Mouse (Mus musculus) layer of hippocampus, postnatal 36 days (tissue): ENCODE data around the gene Gse1. TPM values are rescaled to one million over a fixed set of nuclear protein-coding genes. Genes with fewer than 3 reads are reported as not detected.

Experiments
- DNase-seq, 2 experiments: peaks; one replicate each; pipeline ENCODE4 v3.0.0; 2022
- total RNA-seq, 2 experiments: library from RNA; stranded (reverse); gene quantifications; 2 replicates each; pipeline ENCODE4 v1.2.3; 2021

Gse1 gene
- total RNA-seq, 2 experiments from 2014 or later, result 147 to 155 TPM

DNA sequence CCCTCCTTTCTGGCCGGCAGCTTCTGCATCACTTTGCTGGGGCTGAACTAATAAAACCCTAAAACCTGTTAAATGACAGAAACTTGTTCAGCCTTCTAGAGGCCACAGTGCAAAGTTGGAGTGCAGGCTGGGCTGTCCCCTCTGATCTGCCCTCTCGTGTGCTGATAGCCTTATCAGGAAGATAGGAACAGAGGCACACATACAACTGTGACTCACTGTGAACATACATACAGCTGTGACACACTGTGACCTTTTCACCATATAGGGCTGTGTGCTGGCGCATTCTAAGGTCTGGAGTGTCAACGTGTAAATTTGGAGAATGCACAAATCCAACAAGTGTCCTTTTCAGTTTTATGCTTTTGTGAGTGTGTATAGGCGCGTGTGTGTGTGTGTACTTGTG lies 226.1 kb downstream of the Gse1 start:
- no peak for DNase-seq

DNA sequence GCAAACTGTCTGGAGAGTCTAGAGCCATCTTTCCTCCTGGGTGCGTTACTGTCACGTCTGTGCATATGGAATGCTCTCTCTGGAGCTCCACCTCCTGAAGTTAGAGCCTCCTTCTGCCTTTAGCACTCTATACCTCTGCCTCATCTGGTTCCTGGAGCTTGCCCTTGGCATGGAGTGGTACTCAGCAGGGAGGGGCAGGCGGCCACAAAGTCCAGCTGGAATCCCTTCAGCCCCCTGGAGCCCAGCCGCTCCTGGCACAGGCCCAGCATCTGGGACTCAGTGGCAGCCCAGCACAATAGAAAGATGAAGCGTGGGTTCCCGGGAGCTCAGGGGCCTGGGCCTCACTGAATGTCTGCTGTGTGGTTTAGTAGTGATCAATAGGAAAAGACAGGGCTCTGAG lies 232.1 kb downstream of the Gse1 start:
- DNase-seq, result peak; percentile 43 to 67

DNA sequence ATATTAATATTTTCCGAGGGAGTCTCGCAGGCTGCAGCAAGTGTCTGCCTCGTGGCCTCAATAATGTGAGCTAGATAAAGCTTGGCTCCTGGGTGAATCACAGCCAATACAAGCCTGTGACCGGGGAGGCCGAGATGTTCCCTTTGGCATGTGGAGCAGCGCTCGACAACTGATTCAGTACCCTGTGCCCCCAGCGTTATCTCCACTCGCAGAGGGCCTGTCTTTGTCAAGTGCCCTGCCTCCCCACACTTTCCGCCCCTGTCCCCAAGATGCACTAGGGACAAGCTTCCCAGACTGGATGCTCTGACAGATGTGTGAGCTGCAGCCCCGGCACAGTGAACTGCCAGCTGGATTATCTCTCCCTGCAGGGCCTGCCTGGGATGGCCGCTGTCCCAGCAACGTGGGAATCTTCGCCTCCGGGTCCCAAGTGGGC lies 233.9 kb downstream of the Gse1 start:
- DNase-seq, result no peak

DNA sequence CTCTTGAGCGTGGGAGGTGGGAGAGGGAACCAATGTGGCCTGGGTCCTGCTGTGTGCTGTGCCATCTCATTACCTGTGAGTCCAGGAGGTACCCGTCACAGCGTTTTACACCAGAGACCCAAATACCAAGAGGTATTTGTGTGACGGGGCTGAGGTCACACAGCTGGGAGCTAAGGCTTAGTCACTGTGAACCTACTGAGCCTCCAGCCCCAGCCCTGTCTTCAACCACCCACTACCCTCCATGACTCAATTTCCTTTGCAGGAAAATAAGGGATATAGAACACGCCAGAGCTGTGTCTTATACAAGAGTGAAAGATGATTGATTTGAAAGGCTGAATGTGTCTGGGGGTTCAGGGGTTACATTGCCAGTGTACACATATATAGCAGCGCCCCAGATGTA lies 234.4 kb downstream of the Gse1 start:
- no peak for DNase-seq

DNA sequence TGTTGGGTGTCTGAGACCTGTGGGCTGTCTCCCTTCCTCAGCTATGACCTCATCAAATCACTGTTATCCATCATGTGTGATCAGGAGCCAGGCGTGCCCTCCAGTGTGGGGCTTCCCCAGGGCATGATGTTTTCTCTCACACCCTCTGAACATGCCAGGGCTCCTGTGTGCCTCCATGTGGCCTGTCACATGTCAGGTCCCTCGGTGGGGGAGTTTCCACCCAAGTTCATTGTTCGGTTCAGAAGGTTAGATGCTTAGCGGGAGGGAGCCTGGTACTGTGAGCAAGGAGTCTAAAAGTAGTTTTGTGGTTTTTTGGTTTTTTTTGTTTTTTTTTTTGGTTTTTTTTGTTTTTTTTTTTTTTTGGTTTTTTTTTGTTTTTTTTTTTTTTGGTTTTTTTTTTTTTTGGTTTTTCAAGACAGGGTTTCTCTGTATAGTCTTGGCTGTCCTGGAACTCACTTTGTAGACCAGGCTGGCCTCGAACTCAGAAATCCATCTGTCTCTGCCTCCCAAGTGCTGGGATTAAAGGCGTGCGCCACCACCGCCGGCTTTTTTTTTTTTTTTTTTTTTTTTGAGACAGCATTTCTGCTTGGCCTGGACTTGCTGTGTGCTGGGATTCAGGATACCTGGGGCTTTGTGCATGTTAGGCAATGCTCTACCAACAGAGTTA lies 235.8 kb downstream of the Gse1 start:
- no peak for DNase-seq

DNA sequence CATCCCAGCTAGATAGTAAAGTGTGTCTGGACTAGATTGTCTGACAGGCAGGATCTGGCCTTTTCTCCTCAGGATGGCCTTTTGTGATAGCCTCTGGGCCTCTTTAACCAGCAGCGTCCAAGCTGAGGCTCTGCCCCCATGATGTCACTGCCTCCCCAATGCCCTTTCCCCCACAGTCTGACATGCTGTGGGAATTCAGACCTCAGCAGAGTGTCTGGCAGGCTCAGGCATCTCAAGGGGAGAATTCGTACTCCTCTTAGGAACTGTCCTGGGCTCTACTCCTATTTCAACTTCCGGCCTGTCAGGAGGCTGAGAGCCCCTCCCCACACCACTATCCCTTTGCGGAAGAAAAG lies 236.3 kb downstream of the Gse1 start:
- DNase-seq, result no peak

DNA sequence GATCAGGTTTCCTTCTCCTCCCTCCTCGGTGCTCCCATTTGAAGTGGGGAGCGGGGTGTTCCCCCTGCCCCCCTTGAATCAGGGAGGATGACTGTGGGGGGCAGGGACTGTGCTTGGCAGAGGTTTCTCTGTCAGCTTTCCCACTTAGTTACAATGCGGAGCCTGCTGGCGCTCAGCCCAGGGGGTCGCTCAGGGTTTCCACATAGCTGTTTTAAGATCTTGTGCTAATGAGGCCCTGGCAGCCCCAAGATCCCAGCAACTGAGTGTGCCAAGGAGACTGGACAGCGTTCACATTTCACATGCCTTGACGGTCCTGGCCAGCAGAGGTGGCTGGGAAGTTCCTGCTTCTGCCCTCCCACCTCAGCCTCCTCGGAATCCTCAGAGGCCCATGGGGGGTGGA lies 237.5 kb downstream of the Gse1 start:
- peak in 1 of 2 experiments; percentile 76 for DNase-seq

DNA sequence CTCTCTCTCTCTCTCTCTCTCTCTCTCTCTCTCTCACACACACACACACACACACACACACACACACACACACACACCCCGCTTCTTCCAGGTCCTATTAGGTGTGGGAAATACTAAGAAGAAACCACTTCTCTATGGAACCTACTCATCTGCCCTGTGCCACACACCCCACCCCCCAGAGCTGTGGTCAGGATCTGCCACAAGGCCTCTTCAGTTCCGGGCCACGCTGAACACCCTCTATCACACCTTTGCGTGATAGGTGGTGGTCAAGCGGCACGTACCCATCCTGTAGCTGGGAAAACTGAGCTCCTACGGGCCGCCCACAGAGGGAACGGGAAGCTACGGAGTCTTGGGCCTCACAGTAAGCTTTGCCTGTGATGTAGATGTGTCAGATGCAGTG lies 238.0 kb downstream of the Gse1 start:
- DNase-seq, result no peak

DNA sequence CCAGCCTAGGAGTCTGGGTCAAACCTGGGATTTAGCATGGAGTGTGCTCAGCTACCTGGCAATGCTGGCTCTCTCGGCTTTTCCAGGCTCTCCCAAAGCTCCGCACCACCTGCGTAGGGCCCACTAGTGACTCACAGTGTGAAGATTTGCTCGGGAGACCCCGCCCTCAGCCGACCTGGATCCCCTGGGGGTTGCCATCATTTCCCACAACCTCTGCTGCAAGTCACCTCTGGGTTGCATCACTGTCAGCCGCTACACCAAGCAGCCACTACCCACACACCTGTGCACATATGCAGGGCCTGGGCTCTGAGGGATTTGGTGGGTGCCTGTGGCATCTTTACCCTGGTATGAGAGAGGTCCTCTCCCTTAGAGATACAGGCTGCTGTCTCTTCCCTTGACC lies 239.3 kb downstream of the Gse1 start:
- no peak for DNase-seq

DNA sequence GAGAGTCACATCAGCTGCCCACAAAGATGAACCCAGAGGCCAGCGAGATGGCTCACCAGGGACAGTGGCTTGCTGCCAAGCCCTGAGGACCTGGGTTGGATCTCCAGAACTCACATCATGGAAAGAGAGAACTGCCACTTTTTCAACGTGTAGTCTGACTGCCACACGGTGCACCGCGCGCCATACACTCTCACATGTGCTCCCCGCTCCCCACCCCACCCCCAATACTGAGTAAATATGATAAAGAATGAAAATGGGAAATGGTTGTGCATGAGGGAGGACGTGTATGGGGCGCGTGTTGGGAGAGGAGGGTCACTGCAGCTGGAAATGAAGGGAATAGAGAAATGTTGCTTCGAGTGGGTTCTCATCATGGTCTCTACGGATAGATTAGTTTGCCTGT lies 241.9 kb downstream of the Gse1 start:
- no peak for DNase-seq

DNA sequence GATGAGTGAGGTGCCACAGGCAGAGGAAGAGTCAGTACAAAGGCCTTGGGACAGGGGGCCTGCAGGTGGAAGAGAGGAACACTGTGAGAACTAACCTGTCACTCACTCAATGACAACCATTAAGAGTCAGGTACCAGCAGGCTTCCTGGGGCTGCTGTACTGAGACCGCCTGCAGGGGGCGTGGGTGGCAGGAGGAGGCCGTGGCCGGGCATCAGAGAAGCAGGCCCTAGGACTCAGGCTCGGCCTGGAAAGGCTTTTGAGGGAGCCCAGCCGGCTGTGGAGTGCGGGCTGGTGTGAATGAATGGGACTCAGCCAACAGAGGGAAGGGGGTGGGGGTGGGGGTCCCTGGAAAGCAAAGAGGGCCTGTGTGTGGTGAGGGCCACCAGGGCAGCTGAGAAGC lies 242.9 kb downstream of the Gse1 start:
- no peak for DNase-seq

DNA sequence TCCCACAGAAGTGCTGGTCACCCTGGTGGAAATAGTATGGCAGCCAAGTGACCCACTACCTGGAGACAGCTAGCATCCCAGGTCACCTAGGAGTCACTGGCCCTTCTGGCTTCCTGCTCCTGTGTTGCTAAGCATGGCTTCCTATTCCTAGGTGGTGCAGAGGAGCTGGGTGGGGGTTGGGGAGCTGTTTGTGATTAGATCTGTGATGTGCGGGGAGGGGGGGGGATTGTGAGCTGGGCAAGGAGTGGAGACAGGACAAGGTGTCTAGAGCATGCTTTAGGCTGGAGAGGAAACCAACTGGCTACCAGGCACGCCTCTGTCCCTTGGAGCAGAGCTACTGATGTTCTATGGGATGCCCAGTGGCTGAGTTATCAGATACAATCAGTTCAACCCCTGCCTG lies 243.5 kb downstream of the Gse1 start:
- no peak for DNase-seq

DNA sequence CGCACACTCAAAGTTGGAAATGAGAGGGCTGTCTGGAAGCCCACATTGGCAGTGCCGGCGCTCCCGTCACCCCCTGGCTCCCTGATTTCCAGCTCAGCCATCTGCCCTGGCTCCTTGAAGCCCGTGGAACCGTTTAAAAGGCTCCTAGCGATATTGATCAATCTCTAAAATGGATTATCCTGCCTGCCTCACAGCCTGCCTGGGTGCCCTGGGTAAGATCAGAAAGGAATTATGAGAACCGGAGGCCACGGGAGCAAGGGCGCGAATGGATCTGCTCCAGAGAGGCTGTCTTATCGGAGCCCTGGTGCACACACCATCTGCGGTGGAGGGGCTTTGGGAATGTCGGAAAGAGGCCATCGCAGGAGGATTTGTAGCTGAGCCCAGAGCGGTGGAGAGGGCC lies 244.0 kb downstream of the Gse1 start:
- peak in 1 of 2 experiments; percentile 28 for DNase-seq

DNA sequence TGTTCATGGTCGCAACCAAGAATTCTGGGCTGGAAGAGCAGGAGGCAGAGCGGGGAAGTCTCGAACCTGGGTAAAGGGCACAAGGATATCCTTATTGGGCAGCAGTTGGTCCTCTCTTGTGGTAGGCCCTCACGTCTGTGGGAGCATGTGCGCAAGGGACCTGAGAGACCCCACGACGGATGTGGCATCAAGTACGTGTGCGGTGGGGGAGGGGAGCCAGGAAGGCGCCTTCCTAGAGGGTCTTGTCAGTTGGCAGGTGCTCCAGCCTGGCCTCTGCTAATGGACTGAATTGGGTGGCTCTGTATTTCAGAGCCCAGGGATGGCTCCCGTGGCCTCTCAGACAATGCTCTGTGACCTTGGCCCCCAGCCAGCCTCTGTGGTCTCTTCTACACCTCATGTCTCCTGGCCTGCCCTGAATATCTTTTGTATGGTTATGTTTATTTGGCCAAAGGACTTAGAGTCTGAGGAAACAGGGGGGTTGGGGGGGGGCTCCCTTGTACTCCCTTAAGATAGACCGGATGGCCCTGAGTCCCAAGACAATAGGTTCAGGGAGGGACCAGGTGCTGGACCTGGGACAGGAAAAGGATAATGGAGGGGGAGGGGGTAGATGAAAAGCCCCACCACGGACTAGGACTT lies 245.6 kb downstream of the Gse1 start:
- DNase-seq, result no peak

DNA sequence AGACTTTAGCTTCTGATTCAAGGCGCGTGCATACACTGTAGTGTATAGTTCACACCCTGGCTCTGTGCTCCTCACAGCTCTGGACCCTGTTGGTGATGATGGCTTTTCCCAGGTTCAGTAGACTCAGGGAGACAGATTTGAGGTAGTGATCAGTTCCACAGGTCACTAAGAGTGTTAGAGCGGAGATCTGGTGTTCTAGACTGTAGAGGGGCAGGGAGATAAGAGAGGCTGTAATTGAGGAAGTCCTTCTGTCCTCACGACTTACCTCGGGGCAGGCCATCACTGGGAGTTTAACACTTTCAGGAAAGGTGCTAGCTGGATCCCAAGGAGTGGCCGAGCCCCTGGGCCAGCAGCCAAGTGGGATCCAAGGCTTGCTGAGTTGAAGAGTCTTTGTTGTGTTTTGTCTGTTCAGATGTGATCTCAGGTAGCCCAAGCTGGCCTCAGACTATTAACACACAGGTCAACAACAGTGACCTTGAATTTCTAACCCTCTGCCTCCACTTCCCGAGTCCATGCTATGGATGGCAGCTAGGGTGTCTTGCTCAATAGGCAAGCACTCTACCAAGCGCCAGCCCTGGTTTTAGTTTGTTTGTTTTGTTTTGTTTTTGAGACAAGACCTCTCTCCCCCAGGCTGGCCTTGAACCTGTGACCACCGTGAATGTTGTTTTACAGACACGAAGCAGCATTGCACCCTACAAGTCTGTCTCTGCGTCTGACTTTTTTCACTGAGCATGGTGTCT lies 246.4 kb downstream of the Gse1 start:
- DNase-seq, result no peak

DNA sequence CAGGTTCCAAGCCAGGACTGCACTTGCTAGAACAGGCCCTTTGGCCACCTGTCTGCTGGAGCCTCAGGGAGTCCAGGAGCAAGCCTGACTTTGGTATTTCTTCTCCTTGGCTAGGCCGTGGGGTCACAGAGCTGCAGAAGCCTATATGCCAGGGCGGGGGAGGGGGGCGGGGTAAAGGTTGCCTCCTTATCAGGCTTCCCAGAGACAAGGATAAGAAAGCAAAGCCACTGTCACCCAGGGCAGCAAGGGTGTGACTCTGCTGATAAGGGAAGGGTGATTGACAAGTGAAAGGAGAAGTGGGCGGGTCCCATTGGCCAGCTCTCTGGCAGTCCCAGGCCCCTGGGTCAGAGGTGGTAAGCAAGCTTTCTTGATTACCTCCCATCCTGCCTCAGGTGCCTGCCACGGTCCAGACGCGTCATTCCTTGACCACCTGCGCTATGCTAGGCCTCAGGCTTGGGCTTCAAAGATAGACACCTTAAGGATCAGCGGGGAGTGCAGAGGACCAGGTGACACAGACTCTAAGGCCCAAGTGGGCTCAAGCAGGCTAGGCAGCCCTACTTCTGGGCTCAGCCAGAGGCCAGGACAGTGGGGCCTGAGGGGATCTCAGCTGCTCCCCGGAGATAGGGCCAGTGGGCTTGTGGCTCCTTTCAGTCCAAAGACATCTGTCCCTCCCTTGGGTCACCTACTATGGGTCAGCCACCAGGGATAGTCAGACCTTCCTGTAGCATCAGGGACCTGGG lies 247.4 kb downstream of the Gse1 start:
- DNase-seq, result no peak

DNA sequence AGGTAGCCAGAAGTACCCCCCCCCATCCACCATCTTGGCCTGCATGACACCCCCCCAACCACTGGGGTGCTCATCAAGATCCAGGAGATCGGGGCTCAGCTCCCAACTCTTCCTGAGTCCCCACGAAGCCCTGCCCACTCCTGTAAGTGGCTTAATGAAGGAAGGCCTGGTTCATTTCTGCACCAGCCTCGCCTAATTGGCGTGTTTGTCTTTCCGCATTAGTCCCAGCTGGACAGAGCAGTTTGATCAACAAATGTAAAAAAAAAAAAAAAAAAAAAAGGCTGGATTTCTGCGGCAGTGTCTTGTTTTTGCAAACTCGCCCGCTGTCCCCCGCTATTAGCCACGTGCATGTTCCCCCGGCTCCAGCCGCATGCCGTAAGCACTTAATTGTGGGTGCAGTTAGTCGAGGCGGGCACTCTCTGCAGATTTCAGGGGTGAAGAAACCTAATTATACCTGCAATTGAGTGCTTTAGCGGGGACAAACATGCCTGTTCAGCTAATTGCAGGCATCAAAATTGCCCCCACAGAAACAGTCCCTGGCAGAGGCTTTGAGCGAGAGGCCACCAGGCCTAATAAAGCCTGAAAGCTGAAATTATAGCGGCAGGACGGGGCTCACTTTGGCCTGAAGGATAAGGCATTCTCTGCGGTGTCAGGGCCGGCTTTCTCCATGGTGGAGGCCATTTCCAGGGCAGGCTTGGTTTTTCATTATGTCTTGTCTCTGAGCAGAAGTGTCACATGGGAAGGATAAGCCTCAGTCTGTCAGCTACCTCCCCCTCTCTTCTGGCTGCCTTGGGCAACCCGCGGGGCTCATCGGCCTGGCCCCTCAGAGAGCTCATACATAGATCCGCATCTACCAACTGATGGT lies 248.7 kb downstream of the Gse1 start:
- DNase-seq, result no peak

DNA sequence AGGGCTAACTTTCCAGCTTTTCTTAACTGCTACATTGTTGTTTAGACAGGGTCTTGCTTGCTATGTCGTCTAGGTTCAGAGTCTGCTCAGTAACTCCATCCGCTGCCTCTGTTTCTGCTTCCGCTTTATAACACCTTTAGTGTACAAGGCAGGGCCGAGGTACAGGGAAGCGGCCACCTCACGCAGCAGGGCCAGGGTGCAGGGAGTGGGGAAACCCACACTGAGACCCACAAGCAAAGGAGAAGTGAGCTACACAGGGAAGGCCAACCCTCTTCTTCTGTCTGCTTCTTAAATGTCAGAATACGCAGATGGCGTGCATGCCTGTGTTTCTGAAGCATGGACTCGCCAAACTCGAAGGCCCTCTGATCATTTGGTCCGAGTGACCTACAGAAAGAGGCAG lies 250.5 kb downstream of the Gse1 start:
- no peak for DNase-seq

DNA sequence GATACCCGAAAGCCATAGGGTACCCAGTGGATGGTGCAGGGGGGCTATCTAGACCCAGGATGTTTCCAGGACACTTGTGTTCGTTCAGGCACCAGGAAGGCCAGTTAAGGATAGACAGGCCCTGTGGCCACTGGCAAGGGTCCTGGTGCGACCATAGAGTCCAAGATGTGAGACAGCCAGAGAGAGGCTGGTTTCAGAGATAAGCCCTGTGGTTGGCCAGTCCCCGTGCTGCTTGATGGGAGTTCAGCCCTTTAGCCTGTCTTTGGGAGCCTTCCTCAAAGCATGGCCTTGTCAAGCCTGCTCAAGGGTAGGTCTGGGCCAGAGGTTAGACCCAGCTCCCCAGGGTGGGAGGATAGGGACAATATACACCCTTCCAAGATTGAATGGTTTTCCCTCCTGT lies 251.4 kb downstream of the Gse1 start:
- no peak for DNase-seq

DNA sequence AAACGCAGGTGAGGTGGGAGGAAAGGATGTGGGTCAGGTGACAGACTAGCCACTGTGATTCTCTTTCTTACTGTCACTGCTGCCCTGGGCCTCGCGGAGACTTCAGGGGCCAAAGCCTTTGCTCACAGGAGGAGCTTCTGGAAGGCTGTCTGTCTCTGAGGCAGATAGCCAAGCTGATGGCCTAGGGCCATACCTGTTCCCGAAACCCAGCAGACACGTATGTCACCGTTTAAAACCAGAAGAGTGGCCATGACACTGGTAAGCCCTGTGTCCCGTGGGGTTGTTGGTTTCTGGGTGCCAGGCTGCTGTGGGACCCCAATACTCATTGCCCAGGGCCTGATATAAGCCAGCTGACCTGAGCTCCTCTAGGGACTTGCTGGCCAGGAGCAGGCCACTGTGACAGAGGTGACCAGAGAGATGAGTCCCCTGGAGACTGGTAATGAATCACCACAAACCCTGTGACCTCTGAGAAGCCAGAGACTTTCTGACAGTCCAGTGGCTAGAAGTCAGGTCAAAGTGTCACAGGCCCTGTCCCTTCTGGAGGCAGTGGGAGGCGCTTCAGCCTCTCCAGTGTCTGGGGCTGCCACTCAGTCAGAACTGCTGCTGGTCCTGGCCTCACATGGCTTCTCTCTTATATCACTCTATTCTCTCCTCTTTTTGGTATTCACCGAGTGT lies 253.9 kb downstream of the Gse1 start:
- DNase-seq, result no peak

DNA sequence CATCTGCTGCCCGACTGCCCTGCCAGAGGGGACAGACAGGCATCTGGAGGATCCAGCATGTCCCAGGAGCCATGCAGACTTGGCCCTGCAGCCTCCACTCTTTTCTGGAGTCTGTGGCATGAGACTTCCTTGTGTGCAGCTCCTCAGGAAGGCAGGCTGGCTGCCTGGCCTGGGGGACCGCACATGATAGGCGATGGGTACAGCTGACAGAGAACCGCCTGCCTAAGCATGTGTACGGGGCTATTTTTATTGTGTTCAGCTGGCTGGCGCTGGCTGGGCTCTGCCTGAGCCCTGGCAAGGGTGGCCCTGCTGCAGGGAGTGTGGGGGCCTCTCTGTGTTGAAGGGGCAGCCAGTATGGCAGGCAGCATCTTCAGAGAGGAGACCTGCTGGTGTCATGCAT lies 256.2 kb downstream of the Gse1 start:
- peak in 1 of 2 experiments; percentile 60 for DNase-seq

DNA sequence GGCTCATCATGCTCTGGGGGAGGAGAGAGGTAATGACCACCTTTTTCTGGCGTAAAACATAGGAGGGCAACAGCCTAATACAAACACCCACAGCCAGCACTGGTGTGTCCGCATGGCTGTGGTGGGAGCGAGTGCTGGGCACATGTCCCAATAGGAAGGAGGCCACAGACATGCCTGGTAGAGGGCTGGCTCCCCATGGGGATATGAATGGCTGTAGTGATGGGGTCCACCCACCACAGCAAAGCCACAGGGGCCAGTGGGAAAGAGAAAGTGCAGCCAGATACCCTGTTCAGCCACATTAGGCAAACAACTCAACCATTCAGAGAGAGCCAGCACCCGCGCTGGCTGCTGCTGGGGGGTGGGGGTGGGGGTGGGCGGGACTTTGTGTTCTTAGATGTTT lies 256.9 kb downstream of the Gse1 start:
- peak in 1 of 2 experiments; percentile 44 for DNase-seq
